17 mouse cellular contexts compared by ENCODE assay signal in the genomic region with DNA sequence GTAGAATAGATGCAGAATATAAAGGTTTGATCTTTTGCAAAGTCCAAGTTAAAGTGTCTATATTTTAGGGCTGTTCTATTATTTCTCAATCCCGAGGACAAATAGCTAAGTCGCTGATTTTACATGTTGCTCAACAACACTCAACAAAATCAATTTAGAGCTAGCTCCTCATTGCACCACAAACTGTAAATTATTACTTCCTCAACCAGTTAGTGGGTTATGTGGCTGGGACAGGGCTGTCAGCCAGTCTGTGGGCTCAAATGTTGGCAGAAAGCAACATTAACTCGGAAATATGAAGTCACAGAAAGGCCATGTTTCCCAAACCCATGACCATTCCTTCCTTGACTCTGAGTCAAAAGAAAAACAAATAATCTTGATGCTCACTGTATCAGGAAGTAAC.
A peak's percentile ranks its signal among the peaks of the same experiment; 100 is the strongest.
DNase-seq lines count a peak whose midpoint lies in the region; ATAC-seq and TF ChIP-seq lines count a peak whose summit lies in the region.
"Had no signal": no experiment of that assay in that cellular context is flagged by ENCODE, and none has a peak within 500 bp of the region (broad histone marks: within the 10 kb centered on the region; RNA-seq: fewer than 3 reads in every experiment).

No protein-coding gene starts in this region.

- peak; percentile 67 for ATAC-seq in liver, postnatal 0 days

- H3K27ac ChIP-seq in liver, postnatal 0 days (ENCODE audit: low read depth) = no peak overlapping the region
- H3K27ac ChIP-seq: embryonic facial prominence, embryonic 13.5 days; heart, embryonic 13.5 days; hindbrain, embryonic 15.5 days; limb, embryonic 13.5 days had no signal

- H3K36me3 ChIP-seq in liver, postnatal 0 days (replicated peaks; ENCODE audit: insufficient read depth, low read length) = no peaks in the 10 kb centered on the region
- H3K36me3 ChIP-seq: embryonic facial prominence, embryonic 13.5 days; G1E; heart, embryonic 13.5 days; hindbrain, embryonic 15.5 days; limb, embryonic 13.5 days had no signal

- no peaks in the 10 kb centered on the region for H3K4me1 ChIP-seq in liver, postnatal 0 days (ENCODE audit: insufficient read depth)
- H3K4me1 ChIP-seq: heart, embryonic 13.5 days; hindbrain, embryonic 15.5 days had no signal

- WGBS in liver, postnatal 0 days (ENCODE audit: insufficient replicate concordance) = 20% methylated on average over 3 of the region's 3 CpGs

- H3K27me3 ChIP-seq in liver, postnatal 0 days (ENCODE audit: insufficient read depth, low read length) = no peaks in the 10 kb centered on the region
- H3K27me3 ChIP-seq: heart, embryonic 13.5 days; hindbrain, embryonic 15.5 days; limb, embryonic 13.5 days had no signal

- H3K4me2 ChIP-seq in liver, postnatal 0 days (ENCODE audit: low read depth, low read length) = no peak overlapping the region
- H3K4me2 ChIP-seq: embryonic facial prominence, embryonic 13.5 days; heart, embryonic 13.5 days; hindbrain, embryonic 15.5 days; limb, embryonic 13.5 days had no signal

- intact Hi-C loops in gastrocnemius, postnatal 36 days (cut with DNase I) = no loop called here

- DNase-seq in gastrocnemius, adult 18-20 months (ENCODE audit: low spot score) = peak; percentile 2
- no peak for DNase-seq in gastrocnemius, postnatal 36 days
- no peak for DNase-seq in liver, postnatal 0 days
- no peak for DNase-seq in liver
- DNase-seq in kidney, postnatal 36 days = peak; percentile 7 to 28
- DNase-seq in skeletal muscle tissue, adult 2 months (ENCODE audit: low read depth, low spot score) = peak; percentile 32
- DNase-seq in c-Kit-positive CD71-positive TER-119-positive erythroid progenitor cells, embryonic 14.5 days (ENCODE audit: low spot score) = no peak
- no peak for DNase-seq in cerebellum, adult 8-10 months
- DNase-seq: cerebellum, adult 9-10 months; layer of hippocampus, postnatal 36 days; right cerebral cortex, adult 18-20 months; thymus, adult 2 months had no signal

- H3K4me3 ChIP-seq in liver, postnatal 0 days (ENCODE audit: low read depth, low read length) = no peak overlapping the region
- H3K4me3 ChIP-seq: embryonic facial prominence, embryonic 13.5 days; heart, embryonic 13.5 days; hindbrain, embryonic 15.5 days; limb, embryonic 13.5 days had no signal

- no peak for TF ChIP-seq EP300 in liver, postnatal 0 days (IDR thresholded peaks at IDR 0.05; ENCODE audit: low read depth)

- H3K9me3 ChIP-seq in liver, postnatal 0 days (ENCODE audit: low read length) = no peaks in the 10 kb centered on the region
- H3K9me3 ChIP-seq: embryonic facial prominence, embryonic 13.5 days; G1E; heart, embryonic 13.5 days; hindbrain, embryonic 15.5 days; limb, embryonic 13.5 days had no signal

- H3K9ac ChIP-seq in liver, postnatal 0 days (replicated peaks) = no peak overlapping the region
- H3K9ac ChIP-seq: embryonic facial prominence, embryonic 13.5 days; heart, embryonic 13.5 days; hindbrain, embryonic 15.5 days; limb, embryonic 13.5 days had no signal

- TF ChIP-seq CTCF in liver, postnatal 0 days (IDR thresholded peaks at IDR 0.05; ENCODE audit: low read depth) = no peak

Comparison
In these comparisons a context has a peak if more than half of its experiments do, and no peak if none do; other contexts are left out.
1. DNase-seq: peak in gastrocnemius, adult 18-20 months (single experiment), kidney, postnatal 36 days (2 of 2) and skeletal muscle tissue, adult 2 months (single experiment); none in gastrocnemius, postnatal 36 days (0 of 2), liver, postnatal 0 days (single experiment), liver (single experiment), c-Kit-positive CD71-positive TER-119-positive erythroid progenitor cells, embryonic 14.5 days (single experiment) and cerebellum, adult 8-10 months (single experiment).